Mouse (Mus musculus) embryonic facial prominence, embryonic 13.5 days (tissue): Measurements from ENCODE around the gene Gm4553. TPM values are rescaled to one million over a fixed set of nuclear protein-coding genes. Genes with fewer than 3 reads are reported as not detected.
"Not testable (repeated sequence)": the region's sequence is repeated elsewhere in the genome, so short reads cannot be mapped to it uniquely, and the experiment has no call there.

Source experiments
- ATAC-seq: fragments of 200-750 bp; cut with Nextera tagmentation; 2 replicates; pipeline ENCODE4 v1.8.0; 2017; ENCODE audit warnings: low read depth; ENCODE audit not compliant: insufficient number of reproducible peaks, insufficient read depth, low FRiP score, low TSS enrichment
- H3K27ac ChIP-seq: fragments of 300-500 bp; sonication (generic); 2 replicates; pipeline ENCODE4 v1.5.1; 2015; ENCODE audit warnings: moderate library complexity, mild to moderate bottlenecking, inconsistent platforms
- H3K27me3 ChIP-seq: fragments of 300-500 bp; sonication (generic); 2 replicates; pipeline ENCODE4 v1.6.1; 2015; ENCODE audit warnings: mild to moderate bottlenecking, inconsistent platforms
- H3K36me3 ChIP-seq: fragments of 300-500 bp; sonication (generic); 2 replicates; pipeline ENCODE4 v1.6.1; 2015; ENCODE audit warnings: mild to moderate bottlenecking, inconsistent platforms
- H3K4me1 ChIP-seq: fragments of 300-500 bp; sonication (generic); 2 replicates; pipeline ENCODE4 v1.6.1; 2015; ENCODE audit warnings: inconsistent platforms
- H3K4me2 ChIP-seq: fragments of 300-500 bp; sonication (generic); 2 replicates; pipeline ENCODE4 v1.6.1; 2015; ENCODE audit warnings: moderate library complexity, mild to moderate bottlenecking, inconsistent platforms
- H3K4me3 ChIP-seq: fragments of 300-500 bp; sonication (generic); 2 replicates; pipeline ENCODE4 v1.5.1; 2015; ENCODE audit warnings: mild to moderate bottlenecking, inconsistent platforms
- H3K9ac ChIP-seq: fragments of 300-500 bp; sonication (generic); 2 replicates; pipeline ENCODE4 v1.6.1; 2015; ENCODE audit warnings: mild to moderate bottlenecking, inconsistent platforms
- H3K9me3 ChIP-seq: fragments of 300-500 bp; sonication (generic); 2 replicates; pipeline ENCODE4 v1.6.1; 2016; ENCODE audit warnings: inconsistent platforms
- WGBS: fragments of 180-500 bp; shearing (Covaris S2); methylation state at CpG from one replicate; pipeline ENCODE4 v1.1.7; 2015; ENCODE audit warnings: mixed read lengths; 5-methylcytosine and 5-hydroxymethylcytosine counted together
- polyA plus RNA-seq: library from polyadenylated mRNA; unstranded; fragments of >200 nt; fragmentation: Nextera tagmentation; extraction: Ambion mirVana; gene quantifications from 2 replicates; pipeline ENCODE4 v1.2.1, GENCODE M21; 2015

Gm4553 gene
- not detected in 2 replicates for polyA plus RNA-seq

DNA sequence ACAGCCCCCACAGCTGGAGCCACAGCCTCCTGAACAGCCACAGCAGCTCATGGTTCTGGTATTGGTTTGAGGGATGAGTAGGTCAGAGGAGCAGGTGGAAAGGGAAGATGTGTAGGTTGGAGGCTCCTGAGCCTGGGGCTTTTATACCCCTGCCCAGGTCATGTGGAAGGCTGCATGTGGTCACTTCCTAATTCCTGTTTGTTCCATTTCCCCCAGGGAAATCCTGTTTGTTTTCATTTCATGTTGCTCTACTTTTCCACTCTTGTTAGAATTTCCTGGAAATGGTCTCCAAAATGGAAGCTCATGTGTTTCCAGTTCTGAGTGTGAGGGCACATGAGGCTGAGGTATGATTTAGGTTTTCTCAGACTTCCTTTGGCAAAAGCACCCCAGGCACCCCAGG lies at the start of gene Gm4553:
Gm4553 (minus strand) TSS at position 101 of the 400 bp plus-strand sequence.
- not testable (repeated sequence) for H3K9me3 ChIP-seq, H3K36me3 ChIP-seq

DNA sequence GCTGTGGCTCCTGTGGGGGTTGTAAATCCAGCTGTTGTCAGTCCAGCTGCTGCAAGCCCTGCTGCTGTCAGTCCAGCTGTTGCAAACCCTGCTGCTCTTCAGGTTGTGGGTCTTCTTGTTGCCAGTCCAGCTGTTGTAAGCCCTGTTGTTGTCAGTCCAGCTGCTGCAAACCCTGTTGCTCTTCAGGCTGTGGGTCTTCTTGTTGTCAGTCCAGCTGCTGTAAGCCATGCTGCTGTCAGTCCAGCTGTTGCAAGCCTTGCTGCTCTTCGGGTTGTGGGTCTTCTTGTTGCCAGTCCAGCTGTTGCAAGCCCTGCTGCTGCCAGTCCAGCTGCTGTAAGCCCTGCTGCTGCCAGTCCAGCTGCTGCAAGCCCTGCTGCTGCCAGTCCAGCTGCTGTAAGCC lies 46.6 kb upstream of the Gm4553 start:
- WGBS, result 57% methylated on average over 1 of the region's 1 CpGs
- H3K9ac ChIP-seq, ATAC-seq, H3K9me3 ChIP-seq, H3K4me2 ChIP-seq, H3K4me1 ChIP-seq, H3K4me3 ChIP-seq, H3K27me3 ChIP-seq, H3K36me3 ChIP-seq, H3K27ac ChIP-seq: not testable (repeated sequence)

More for the DNA sequence above, at the start of gene Gm4553:
- not testable (repeated sequence) for H3K4me1 ChIP-seq, H3K4me3 ChIP-seq, ATAC-seq, H3K27me3 ChIP-seq, H3K27ac ChIP-seq, H3K9ac ChIP-seq, H3K4me2 ChIP-seq

DNA sequence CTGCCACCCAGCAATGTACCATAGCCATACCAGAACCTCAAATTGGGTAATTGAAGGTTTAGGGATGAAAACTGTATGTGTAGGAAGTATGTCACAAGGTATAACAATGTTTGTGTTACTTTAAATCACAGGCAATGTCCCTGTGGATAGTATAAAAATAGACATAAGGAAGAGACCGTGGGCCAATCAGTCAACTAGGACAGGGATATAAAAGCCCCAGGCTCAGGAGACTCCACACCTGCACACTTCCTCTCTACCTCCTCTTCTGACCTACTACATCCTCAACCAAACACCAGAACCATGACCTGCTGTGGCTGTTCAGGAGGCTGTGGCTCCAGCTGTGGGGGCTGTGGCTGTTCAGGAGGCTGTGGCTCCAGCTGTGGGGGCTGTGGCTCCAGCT lies 46.0 kb upstream of the Gm4553 start, which contains the start of gene Gm7579:
Gm7579 (plus strand) TSS at position 301 of the 400 bp plus-strand sequence.
- Histone ChIP-seq H3K4me2 (no peak within 1 kb of the TSS), H3K9ac (no peak within 1 kb of the TSS), H3K9me3 (no peaks in the 10 kb centered on the region), H3K36me3 (no peaks in the 10 kb centered on the region), H3K4me1 (no peaks in the 10 kb centered on the region), H3K4me3 (no peak within 1 kb of the TSS), H3K27ac (no peak within 1 kb of the TSS), H3K27me3 (no peaks in the 10 kb centered on the region)
- no peak for ATAC-seq
- 65% methylated on average over 1 of the region's 1 CpGs for WGBS

DNA sequence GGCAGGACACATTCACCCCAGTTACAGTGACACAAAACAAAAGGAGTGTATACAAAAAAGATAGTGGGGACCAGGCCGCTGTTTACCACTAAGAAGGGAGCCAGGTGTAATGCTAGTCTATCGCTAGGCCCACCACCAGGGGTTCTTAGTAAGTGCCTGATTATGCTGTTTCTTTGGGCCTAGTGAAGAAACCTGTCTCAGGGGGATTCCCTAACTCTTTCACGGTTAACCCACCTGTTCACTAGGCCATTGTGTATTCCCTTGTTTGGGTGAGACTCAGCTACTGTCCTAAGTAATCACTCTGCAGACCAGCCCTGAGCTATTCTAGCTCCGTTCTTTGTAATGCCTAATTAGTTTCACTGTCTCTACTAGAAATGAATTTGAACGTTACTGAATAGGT lies 41.4 kb upstream of the Gm4553 start:
- ATAC-seq, H3K9me3 ChIP-seq: not testable (repeated sequence)
- WGBS, result 78% methylated on average over 5 of the region's 5 CpGs

DNA sequence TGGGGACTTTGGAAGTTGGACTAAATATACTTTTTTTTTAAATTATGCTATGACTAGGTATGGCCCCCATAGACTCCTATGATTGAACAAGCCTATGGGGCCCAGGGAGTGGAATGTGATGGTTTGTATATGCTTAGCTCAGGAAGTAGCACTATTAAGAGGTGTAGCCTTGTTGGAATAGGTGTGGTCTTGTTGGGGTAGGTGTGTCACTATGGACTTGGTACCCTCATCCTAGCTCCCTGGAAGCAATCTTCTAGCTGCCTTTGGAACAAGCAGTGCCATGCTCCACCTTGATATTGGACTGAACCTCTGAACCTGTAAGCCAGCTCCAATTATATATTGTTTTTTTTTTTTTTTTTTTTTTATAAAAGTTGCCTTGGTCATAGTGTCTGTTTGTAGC lies 39.9 kb upstream of the Gm4553 start:
- H3K27me3 ChIP-seq, result peaks cover 6% of the 10 kb centered on the region; the same call in 1 of the 2 replicates
- H3K4me2 ChIP-seq, result no peak overlapping the region
- no peak overlapping the region for H3K4me3 ChIP-seq
- no peak for ATAC-seq
- H3K9ac ChIP-seq, result no peak overlapping the region
- H3K4me1 ChIP-seq, result no peaks in the 10 kb centered on the region
- H3K36me3 ChIP-seq, result no peaks in the 10 kb centered on the region
- no peaks in the 10 kb centered on the region for H3K9me3 ChIP-seq
- H3K27ac ChIP-seq, result no peak overlapping the region

More for the DNA sequence above, 41.4 kb upstream of the Gm4553 start:
- H3K36me3 ChIP-seq, H3K27me3 ChIP-seq, H3K4me1 ChIP-seq, H3K27ac ChIP-seq, H3K4me2 ChIP-seq, H3K9ac ChIP-seq, H3K4me3 ChIP-seq: not testable (repeated sequence)

DNA sequence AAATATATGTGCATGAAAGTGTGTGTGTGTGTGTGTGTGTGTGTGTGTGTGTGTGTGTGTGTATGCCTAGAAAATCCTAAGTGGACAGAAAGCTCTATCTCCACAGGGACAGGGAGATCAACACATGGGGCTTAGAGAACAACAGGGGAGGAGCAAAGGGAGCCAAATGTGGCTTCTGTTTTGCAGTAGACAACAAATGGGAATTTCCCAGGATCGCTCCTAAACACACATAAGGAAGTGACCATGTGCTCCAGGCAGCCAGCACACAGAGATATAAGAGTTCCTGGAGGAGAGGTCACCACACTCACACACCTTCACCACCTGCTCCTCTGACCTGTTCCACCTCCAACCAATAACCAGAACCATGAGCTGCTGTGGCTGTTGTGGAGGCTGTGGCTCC lies 35.5 kb upstream of the Gm4553 start, which contains the start of gene Krtap5-3:
Krtap5-3 (plus strand) TSS at position 301 of the 400 bp plus-strand sequence.
- Histone ChIP-seq H3K27ac (no peak within 1 kb of the TSS), H3K9ac (no peak within 1 kb of the TSS), H3K27me3 (peaks cover 11% of the 10 kb centered on the region; the same call in 1 of the 2 replicates), H3K4me1 (no peaks in the 10 kb centered on the region), H3K4me3 (no peak within 1 kb of the TSS), H3K4me2 (no peak within 1 kb of the TSS), H3K36me3 (no peaks in the 10 kb centered on the region), H3K9me3 (no peaks in the 10 kb centered on the region)
- no peak for ATAC-seq
- WGBS, result 74% methylated on average over 1 of the region's 1 CpGs

DNA sequence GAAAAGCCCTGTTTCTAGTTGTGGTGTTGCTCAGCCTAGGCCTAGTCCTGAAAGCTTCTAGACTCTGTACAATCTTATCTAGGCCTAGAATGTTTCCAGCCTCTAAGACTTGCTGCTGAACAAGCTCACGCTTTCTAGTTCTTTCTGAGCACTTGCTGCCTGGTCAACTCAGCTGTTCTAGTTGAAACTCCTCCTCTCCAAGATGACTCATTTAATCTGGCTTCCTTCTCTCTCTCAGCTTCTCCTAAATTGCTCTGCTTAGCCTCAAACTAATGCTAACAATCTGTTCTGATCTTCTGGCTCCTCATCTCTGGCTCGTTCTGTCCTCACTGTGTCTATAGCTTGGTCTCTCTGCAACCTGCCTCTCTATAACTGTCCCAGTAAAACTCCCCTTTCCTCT lies 33.2 kb upstream of the Gm4553 start:
- Histone ChIP-seq H3K9ac (no peak overlapping the region), H3K36me3 (no peaks in the 10 kb centered on the region), H3K4me1 (no peaks in the 10 kb centered on the region), H3K27ac (no peak overlapping the region), H3K4me2 (no peak overlapping the region), H3K27me3 (peaks cover 11% of the 10 kb centered on the region; the same call in 1 of the 2 replicates), H3K9me3 (no peaks in the 10 kb centered on the region), H3K4me3 (no peak overlapping the region)
- ATAC-seq, result no peak
- WGBS, result 73% methylated on average over 2 of the region's 2 CpGs

DNA sequence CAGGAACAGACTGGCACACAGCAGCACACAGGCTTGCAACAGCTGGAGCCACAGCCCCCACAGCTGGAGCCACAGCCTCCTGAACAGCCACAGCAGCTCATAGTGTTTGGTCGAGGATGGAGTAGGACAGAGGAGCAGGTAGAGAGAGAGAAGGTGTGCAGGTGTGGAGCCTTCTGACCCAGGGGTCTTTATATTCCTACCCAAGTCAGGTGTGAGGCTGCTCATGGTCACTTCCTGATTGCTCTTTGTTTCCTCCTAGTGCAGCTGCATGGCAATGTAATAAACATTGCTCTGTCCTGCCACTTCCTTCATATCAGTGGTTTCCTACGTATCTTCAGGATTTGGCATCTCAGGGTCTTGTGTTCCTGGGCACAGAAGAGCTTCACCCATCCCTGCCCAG lies 24.8 kb upstream of the Gm4553 start, which contains the start of gene Gm10153:
Gm10153 (minus strand) TSS at position 101 of the 400 bp plus-strand sequence.
- no peak within 1 kb of the TSS for H3K4me2 ChIP-seq
- WGBS, result 51% methylated on average over 2 of the region's 2 CpGs
- H3K4me3 ChIP-seq, result no peak within 1 kb of the TSS
- no peak within 1 kb of the TSS for H3K27ac ChIP-seq
- no peaks in the 10 kb centered on the region for H3K4me1 ChIP-seq
- no peaks in the 10 kb centered on the region for H3K36me3 ChIP-seq
- ATAC-seq, result no peak
- peaks cover 9% of the 10 kb centered on the region; the same call in 1 of the 2 replicates for H3K27me3 ChIP-seq
- no peak within 1 kb of the TSS for H3K9ac ChIP-seq
- H3K9me3 ChIP-seq, result no peaks in the 10 kb centered on the region; the same call in 1 of the 2 replicates

DNA sequence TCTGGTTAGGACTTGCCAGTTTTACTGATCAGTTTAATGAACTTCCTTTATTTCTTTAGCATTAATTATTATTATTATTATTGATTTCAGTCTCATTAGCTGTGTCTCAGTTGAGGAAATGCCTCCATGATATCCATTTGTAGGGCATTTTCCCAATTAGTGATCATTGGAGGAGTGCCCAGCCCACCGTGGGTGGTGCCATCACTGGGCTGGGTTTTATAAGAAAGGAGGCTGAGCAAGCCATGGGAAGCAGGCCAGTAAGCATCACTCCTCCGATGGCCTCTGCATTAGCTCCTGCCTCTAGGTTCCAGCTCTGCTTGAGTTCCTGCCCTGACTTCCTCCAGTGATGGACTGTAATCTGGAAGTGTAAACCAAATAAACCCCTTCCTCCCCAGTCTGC lies 22.6 kb upstream of the Gm4553 start:
- Histone ChIP-seq H3K4me2 (no peak overlapping the region), H3K9ac (no peak overlapping the region), H3K36me3 (no peaks in the 10 kb centered on the region), H3K4me1 (no peaks in the 10 kb centered on the region), H3K27me3 (peaks cover 9% of the 10 kb centered on the region; the same call in 1 of the 2 replicates), H3K27ac (no peak overlapping the region), H3K4me3 (no peak overlapping the region), H3K9me3 (no peaks in the 10 kb centered on the region; the same call in 1 of the 2 replicates)
- 77% methylated on average over 2 of the region's 2 CpGs for WGBS
- no peak for ATAC-seq

DNA sequence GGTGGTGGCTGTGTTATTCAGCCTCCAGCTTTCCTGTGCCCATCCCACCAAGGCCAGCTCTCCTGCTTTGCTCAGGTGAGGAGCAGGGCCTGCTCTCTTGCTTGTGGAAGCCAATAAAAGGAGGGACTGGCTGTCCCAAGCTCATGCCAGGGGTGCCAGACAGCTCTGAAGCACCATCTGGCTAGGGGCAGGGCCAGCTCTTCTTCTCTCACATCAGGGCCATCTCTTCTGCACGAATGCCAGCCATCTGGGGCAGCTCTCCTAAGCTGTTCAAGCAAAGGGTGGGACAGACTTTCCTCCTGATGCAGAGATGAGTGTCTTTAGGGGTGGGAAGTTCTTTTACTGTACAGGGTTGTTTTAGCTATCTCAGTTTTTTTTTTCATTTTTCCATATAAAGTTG lies 15.5 kb upstream of the Gm4553 start:
- 54% methylated on average over 1 of the region's 1 CpGs for WGBS
- no peaks in the 10 kb centered on the region for H3K36me3 ChIP-seq
- no peaks in the 10 kb centered on the region for H3K27me3 ChIP-seq
- no peaks in the 10 kb centered on the region for H3K9me3 ChIP-seq
- no peaks in the 10 kb centered on the region for H3K4me1 ChIP-seq
- H3K4me2 ChIP-seq, result no peak overlapping the region
- H3K9ac ChIP-seq, result no peak overlapping the region
- no peak for ATAC-seq
- H3K4me3 ChIP-seq, result no peak overlapping the region
- no peak overlapping the region for H3K27ac ChIP-seq

DNA sequence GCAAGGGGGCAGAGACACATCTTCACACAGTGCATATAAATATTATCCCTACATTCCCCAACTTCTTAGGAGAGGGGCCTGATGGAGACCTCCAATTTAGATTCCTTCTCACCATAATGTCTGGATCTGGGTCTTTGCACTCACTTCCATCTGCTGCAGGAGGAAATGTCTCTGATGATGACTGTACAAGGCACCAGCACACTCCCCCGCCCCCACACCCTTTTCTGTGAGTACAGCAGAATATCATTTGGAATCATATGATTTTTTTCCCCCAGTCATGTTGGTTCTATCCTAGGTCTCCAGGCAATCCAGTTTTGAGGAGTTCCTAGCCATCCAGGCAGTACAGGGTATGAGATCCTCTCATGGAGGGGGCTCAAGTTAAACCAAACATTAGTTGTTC lies 13.1 kb upstream of the Gm4553 start:
- H3K27ac ChIP-seq, result no peak overlapping the region
- H3K27me3 ChIP-seq, result no peaks in the 10 kb centered on the region
- H3K9me3 ChIP-seq, result no peaks in the 10 kb centered on the region
- WGBS, result 76% methylated on average over 1 of the region's 1 CpGs
- H3K36me3 ChIP-seq, result no peaks in the 10 kb centered on the region
- no peak overlapping the region for H3K4me2 ChIP-seq
- H3K4me3 ChIP-seq, result no peak overlapping the region
- no peak for ATAC-seq
- no peak overlapping the region for H3K9ac ChIP-seq
- no peaks in the 10 kb centered on the region for H3K4me1 ChIP-seq

DNA sequence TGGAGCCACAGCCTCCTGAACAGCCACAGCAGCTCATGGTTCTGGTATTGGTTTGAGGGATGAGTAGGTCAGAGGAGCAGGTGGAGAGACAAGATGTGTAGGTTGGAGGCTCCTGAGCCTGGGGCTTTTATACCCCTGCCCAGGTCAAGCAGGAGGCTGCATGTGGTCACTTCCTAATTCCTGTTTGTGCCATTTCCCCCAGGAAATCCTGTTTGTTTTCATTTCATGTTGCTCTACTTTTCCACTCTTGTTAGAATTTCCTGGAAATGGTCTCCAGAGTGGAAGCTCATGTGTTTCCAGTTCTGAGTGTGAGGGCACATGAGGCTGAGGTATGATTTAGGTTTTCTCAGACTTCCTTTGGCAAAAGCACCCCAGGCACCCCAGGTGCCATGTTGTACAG lies 10.4 kb upstream of the Gm4553 start, which contains the start of gene Krtap5-2:
Krtap5-2 (minus strand) TSS at position 101 of the 400 bp plus-strand sequence.
- not testable (repeated sequence) for H3K9ac ChIP-seq, H3K27ac ChIP-seq, H3K27me3 ChIP-seq, H3K36me3 ChIP-seq, H3K4me2 ChIP-seq, H3K9me3 ChIP-seq, ATAC-seq, H3K4me1 ChIP-seq, H3K4me3 ChIP-seq
